Mouse (Mus musculus) stomach, postnatal 0 days (tissue): ENCODE measurements around the gene 1700001O22Rik.

ENCODE experiments used
- CTCF ChIP-seq: IDR thresholded peaks from 2 replicates; pipeline ENCODE4 v1.5.1; 2016; ENCODE audit warnings: antibody characterized with exemption, low read depth, mild to moderate bottlenecking, moderate library complexity
- EP300 ChIP-seq: optimal IDR thresholded peaks from 2 replicates; pipeline ENCODE3; 2016; ENCODE audit warnings: antibody characterized with exemption

DNA sequence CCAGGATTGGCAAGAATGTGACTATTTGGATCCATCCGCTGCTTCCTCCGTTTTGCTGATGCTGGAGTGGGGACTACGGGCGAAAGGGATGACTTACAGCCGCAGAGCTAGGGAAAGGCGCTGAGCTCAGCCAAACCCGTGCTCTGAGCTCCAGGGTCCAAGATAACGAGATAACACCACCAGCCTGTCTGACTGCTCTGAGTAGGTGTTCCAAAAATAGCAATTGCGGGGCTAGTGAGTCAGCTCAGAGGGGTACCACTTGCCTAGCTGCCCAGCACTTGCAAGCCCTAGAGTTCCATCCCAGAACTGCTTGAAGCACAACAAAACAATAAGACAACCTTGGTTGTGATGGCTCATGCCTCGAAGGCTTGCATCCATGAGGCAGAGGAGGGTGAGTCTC lies 39.2 kb upstream of the 1700001O22Rik start:
- TF ChIP-seq CTCF, result no peak
- TF ChIP-seq EP300, result no peak
